Mouse (Mus musculus): ENCODE measurements around the gene Fam163b.

GRCm38 (mm10) chr2:27108144-27108543, 34.1 kb downstream of the Fam163b start:
- TF ChIP-seq HCFC1 (IDR thresholded peaks at IDR 0.05; ENCODE audit: borderline replicate concordance, insufficient read depth, low read length) (no peak), ZNF384 (IDR thresholded peaks at IDR 0.05; ENCODE audit: low read depth, low read length) (no peak)
